Mouse (Mus musculus): ENCODE data around the gene Anapc10. TPM values are rescaled to one million over a fixed set of nuclear protein-coding genes. Genes with fewer than 3 reads are reported as not detected.

Gene Anapc10
- polyA plus RNA-seq, 2 experiments from 2014 or later: 19.5 to 29.4 TPM

Other genes starting within 250 kb of the Anapc10 start
- 10 to 100 TPM; 13.0 to 19.5 TPM for gene Otud4, start 72.2 kb upstream of the Anapc10 start, polyA plus RNA-seq (2017; shearing (Covaris generic))
- gene Abce1, start 80 bp upstream of the Anapc10 start, polyA plus RNA-seq (2017; shearing (Covaris generic)): 10 to 100 TPM; 68.6 to 83.1 TPM